Mouse (Mus musculus): ENCODE results near the gene Efna3.
A peak's percentile ranks its signal among the peaks of the same experiment; 100 is the strongest.

Gene Efna3

DNA sequence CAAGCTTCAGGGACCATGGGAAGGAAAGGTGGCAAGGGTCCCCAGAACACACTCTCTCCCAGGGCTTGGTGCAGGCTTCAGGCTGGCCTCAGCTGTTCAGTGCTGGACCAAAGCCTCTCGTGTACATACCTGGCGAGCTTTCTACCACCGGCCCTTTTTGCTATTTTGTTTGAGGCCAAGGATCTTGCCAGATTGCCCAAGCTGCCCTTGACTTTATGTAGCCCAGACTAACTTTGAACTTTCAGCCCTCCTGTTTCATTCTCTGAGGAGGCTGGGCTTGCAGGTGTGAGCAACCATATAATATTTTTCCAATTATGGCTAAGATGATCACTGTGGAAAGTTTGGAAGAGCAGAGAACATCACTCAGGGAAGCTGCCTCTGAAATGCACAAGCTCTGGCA, 38.5 kb downstream of the Efna3 start:
- no peak for DNase-seq (ENCODE audit: low spot score)

DNA sequence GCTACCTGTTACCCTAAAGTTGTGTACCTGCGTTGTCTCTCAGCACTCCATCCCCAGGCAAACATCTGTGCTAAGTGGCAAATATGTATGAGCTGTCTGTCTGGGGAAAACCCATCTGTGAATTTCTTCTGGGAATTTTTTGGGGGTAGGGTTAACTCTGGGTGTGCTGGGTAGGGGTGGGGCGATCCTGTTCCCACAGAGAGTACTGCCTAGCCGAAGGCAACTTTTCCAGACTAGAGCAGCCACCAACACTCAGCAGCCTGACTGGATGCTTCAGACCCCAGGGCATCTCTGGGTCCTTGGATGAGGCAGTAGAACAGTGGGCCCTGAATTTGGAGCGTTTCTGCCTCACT, 40.5 kb downstream of the Efna3 start:
- no peak for DNase-seq (ENCODE audit: low spot score)

DNA sequence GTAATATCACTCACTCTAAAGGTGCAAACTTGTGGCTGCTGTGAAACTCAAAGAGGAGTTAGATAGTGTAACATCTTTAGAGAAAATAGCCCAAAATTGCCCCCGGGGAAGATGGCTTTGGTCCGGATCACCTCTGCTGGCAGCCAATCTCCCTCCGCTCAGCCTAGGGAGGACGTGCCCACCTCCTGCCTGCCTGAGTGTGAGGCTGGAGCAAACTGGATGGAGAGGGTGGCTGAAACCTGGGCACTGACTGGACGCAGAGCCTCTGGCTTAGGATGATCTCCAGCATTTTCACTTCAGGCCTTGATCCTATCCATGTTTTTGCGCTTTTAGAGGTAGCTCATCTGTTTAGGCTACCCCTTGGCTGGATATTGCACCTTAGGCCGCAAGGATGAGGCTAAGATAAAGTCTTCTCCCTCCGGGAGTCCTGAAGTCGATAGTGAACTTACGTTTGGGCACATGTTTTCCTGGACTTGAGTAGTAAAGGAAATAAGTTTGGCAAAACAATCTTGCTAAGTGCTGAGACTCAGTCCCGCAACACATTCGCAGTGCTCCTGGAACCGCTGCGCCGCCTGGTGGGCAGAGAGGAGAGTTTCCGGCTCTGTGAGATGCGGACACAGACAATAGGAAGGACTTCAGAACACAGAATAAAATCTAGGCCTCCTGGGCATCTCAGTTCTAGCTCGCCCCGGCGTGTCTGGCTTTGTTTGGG, 41.0 kb downstream of the Efna3 start:
- peak; percentile 96 for DNase-seq (ENCODE audit: low spot score)

DNA sequence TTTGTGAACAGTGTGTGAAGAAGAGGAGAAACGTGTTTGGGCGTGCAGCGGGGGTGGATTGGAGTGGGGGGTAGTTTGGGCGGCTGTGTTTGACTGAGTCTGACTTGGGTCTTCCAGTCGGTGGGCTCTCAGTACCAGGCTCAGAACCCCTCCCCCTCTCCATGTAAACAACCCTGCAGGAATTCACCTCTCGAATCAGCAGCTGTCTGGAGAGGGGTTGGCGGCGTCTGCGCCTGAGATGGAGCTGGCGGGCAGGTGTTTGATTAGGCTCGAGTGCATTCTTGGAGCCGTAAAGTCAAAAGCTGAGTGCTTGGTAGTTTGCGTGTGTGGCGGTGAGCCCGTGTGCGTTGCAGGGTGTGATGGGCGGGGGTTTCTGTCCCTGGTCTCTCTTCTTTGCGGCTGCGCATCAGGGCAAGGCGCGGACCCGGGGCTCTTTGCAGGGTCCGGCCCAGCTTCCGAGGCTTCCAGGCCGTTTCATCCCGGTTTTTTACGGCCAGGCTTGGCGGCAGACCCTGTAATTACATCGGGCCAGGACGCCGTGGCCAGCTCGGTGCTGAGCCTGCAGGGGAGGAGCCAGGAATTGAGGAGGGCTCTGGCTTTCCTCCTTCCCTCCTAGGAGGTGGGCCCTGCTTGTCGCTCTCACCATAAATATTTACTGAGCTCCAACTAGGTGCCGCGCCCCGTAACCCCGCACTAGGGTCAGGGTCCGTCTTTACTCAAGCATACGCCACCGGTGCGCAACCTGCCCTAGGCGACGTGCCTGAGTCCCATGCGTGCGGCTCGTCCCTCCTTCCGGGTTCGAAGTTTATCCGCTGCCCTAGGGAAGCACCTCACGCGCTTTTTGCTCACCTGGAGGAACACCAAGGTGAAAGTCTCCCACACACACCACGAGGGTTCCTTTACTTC, 41.9 kb downstream of the Efna3 start, which contains the start of gene Efna1:
Efna1 (minus strand) TSS at position 537 of the 906 bp plus-strand sequence.
- DNase-seq (ENCODE audit: low spot score), result peak; percentile 72

DNA sequence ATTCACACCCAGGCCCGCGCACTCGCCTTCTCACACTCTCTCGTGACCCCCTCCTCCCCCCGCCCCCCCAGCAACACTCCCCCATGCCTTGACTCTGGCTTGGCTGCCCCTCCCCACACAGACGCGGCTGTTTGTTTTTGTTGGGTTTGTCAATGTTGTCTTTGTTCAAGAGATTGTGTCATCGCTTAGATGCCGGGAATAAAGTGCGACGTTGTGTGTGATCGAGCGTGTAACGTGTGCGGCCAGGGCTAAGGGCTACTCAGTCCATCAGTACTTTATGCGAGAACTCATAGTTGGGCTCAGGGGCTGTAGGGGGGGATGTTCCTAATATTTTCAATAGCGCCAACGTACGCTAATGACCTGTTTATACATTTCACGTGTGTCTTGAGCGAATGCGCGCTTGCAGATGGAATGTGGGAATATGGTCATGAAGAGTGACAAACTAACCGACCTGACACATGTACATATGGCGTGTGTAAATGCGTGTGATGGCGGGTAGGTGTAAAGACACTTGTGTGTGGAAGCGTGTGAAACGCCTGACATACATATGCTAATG, 42.6 kb downstream of the Efna3 start:
- DNase-seq (ENCODE audit: low spot score), result peak; percentile 63

DNA sequence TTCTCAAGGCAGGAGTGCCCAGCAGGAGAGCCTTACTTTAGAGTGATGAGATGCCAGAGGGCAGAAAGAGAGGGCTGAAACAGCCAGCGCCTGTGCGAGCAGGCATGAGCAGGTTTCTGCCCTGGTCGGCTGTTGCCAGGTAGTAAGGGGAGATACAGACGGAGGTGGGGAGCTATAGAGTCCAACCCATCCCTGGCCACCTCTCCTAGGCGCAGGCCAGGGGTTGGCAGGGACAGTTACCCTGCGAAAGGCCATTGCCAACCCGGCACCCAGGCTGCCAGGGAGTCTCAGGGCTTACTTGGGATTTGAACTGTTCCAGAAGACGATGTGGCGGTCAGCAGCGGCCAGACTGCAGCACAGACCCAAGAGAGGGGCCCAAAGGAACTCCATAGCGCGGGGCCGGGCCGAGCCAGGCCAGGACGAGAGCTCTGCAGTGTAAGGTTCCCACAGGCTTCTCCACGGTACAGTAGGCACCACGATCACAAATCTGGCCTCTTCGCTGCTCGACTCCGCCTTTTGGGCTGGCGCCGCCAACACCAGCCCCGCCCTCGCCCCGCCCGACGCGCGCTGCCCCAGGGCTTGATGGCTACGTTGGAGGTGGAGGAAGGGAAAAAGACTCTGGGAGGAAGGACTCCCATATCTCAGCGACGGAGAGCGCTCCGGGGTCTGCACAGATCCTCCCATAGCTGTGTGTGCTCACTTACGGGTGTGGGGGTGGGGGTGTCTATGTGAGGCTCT, 43.4 kb downstream of the Efna3 start:
- peak; percentile 89 for DNase-seq (ENCODE audit: low spot score)

DNA sequence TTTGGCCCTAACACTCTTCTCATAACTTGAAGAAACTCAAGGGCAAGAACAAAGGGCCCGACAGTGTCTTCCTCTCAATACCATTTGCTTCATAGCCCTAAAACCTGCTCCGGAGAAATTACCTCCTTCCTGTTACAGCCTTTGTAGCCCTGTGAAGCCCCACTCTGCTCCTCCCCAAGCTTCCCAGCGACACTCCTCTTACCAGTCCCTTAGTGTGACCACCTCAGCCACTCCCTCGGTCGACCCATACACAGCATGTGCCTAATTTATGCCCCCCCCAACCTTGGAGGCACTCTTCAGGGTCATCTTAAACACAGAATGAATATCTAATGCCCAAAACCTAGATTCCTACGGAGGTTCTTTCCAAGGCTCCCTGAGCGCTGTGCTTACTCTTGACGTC, 44.1 kb downstream of the Efna3 start:
- DNase-seq (ENCODE audit: low spot score), result no peak

DNA sequence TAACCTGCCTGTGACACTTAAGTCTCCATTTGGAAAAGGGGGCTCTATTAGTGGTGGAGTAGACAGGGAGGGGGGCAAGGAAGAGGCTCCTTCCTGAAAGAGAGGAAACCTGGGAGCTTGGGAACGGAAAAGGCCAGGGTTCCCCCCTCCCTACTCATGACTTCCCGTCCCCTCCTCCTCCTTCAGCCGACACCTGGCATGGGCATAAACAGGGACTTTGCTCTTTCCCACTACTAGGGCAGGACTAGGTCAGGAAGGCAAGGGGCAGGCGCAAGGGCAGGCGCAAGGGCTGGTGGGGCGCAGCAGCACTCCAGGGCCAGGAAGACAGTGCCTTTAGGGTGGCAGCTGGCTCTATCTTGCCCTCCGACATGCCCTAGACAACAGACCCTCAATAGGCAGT, 44.7 kb downstream of the Efna3 start:
- DNase-seq (ENCODE audit: low spot score), result no peak

DNA sequence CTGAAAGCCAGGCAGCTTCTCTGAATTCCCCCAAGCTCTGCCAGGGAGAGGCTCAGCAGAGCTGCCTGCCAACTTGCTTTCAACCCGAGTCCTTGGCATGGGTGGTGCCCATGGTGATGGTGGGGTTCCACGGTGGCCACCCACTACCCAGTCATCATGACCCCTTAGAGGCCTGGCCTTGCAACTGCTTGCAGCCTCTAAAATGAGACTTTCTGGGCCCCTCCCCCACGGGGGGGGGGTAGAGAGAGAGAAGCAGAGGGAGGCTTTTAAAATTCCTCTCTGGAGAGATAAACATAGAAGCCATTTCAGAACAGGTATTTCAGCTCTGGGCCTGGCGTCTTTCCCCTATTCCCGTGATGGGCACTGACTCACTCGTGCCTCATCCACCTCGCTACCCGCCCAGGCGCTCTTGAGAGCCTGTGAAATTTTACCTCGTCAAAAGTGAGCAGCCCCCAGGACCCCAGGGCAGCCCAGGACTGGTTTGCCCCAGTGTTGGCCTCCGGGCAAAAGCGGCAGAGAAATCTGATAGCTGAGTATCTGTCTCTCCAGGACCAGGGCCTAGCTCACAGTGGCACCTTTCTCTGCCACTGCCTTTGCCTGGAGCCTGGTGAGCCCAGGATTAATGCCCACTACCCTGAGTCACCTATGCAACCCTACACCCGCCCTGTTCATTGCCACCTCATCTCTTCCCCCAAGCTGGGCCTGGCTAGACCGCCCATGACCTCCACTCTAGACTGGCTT, 45.3 kb downstream of the Efna3 start:
- DNase-seq (ENCODE audit: low spot score), result no peak

DNA sequence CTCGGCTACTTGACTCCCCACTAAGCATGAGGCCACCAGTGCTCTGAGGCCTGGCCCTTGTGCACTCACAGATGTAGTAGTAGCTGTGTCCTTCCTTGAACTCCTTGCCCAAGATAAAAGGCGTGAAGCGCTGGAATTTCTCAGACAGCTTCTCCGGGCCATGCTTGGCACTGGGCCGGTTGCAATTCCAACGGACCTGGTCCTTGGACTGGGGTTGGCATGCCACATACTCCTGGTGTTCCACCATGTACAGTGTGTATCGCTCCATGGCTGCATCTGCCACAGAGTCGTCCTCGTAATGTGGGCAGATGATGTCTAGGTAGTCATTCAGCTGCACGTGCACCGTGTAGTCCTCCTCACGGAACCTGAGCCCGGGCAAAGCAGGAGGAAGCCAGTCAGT, 46.7 kb downstream of the Efna3 start:
- no peak for DNase-seq (ENCODE audit: low spot score)

DNA sequence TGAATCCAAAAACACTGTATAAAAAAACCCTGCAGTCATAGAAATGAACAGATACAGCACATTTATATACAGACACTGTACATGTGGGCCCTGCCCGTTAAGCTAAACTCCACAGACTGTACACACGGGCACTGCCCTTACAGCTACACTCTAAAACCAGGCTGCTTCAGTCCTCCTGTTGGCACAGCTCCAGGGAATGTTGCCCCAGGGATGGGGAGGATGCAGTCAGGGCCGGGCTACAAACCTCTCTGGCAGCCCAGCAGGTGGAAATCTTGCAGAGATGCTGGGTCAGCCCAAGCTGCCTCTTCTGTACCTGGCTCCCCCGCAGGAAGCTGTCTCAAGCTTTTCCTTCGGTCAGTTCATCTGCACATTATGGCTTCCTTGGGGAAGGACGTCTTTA, 51.0 kb downstream of the Efna3 start:
- DNase-seq (ENCODE audit: low spot score), result no peak

DNA sequence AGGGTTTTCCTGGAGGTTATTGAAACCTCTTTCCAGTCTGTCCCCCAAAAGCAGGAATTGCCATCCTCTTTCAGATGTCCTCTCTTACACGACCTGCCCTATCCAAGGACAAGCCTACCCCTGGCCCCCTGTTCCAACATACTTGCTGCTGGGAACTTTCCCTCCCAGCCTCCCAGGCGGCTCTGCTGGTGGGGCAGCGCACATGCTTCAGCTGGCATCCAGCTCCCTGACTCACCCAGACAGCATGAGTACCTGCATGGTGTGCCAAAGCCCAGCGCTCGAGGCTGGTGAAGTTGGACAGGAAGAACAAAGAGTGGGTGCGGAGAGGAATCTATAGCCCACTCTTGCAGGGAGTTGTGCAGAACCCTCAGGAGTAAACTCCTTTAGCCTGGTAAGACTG, 51.9 kb downstream of the Efna3 start:
- no peak for DNase-seq (ENCODE audit: low spot score)

DNA sequence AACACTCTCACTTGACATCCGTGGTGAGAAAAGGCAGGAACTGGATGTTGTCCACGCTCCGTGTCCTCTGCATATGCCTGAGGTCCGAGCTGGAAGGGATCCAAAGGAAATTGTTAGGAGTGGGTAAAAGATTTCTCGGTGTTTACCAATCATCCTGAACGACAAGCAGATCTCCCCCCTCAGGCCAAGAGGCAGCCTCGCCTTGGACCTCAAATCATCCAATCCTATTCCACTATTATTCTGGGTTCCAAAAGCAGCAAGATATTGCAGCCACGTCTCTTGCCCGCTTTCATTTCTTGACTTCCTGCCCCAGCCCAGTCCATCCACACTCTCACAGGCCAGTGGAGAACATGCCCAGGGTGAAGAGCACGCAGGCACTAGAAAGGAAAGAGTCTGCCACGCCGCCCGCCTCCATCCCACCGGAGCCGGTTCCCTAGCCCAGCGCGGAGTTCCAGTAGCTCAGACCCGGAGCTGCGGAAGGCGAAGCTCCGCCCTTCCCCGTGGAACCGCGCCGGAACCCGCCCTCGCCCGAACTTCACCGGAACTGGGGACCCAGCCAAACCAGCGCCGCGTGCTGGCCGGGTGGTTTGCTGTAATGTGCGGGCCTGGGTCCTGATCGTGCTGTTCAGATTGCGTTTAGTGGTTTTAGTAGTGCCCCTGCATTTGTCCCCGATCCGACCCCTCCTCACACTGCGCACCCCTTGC, 52.6 kb downstream of the Efna3 start, which contains the start of gene Slc50a1:
Slc50a1 (minus strand) TSS at position 520 of the 705 bp plus-strand sequence.
- DNase-seq (ENCODE audit: low spot score), result peak; percentile 76

DNA sequence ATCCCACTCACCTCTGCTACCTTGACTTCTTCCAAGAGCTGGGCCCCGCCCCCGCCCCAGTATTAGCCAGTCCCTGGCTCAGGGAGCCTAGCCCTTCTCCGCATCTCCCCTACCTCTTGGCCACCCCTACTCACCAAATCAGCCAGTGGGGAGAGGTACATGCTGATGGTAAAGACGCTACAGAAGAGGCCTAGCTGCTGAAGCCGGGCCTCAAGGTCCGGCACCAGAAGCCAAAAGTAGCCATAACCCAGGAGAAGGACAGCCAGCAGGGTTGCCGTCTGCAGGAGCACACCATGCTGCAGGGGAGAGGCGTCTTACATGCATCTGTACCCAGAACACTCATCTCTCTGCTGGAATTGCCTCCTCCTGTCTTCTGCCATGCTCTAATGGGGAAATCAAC, 53.8 kb downstream of the Efna3 start:
- no peak for DNase-seq (ENCODE audit: low spot score)

DNA sequence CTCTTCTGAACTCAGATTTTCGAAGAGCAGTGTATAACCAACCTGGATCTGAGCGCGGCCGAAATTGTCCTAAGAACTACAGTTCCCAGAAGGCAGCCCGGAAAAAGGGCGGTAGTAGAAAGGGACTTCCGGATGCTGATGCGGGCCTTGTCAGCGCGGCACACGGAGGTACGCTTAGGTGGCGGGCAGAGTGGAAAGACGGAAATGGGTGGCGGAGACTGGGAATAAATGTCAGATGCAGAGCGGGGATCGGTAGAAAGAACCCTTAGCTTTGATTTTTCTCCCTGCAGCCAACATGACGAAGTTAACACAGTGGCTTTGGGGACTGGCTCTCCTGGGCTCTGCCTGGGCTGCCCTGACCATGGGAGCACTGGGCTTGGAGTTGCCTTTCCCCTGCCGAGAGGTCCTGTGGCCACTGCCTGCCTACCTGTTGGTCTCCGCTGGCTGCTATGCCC, 56.3 kb downstream of the Efna3 start:
- DNase-seq (ENCODE audit: low spot score), result peak; percentile 95
